ENCODE assay signal across 10 mouse cellular contexts in the genomic region with DNA sequence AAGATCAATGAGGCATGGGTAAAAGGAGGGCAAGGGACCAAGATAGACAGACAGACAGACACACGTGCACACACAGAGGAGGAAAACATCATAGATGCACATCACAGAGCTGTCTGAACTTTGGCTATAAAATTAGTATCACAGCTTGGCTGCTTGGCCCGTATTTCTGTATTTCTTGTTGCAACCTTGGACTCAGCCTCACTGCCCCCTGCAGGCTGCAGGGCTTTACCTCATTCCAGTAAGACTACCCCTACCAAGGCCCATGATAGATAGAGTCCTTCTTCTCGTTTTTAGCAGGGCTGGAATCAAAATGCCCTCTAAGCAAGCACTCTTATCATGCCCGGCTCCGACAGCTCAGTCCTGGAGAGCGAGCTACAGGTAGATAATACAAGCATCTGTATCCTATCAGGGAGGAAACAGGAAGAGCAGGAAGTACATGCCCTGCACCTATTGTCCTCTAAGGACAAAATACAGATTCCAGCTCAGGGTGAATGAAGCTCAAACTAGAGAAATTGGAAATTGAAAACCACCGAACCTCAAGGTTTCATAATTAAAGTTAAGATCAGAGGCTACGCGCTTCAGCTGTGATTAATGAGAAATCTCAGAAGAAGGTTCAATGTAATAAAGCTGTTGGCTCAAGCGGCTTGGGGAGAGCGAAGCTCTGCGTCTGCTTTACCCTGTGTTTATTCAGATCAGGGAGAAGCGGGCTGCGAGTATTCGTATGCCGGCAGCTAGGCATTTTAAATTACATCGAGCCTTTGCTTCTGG. TPM values are rescaled to one million over a fixed set of nuclear protein-coding genes. Genes with fewer than 3 reads are reported as not detected.
DNase-seq lines count a peak whose midpoint lies in the region; ATAC-seq and TF ChIP-seq lines count a peak whose summit lies in the region.
"Had no signal": no experiment of that assay in that cellular context is flagged by ENCODE, and none has a peak within 500 bp of the region (broad histone marks: within the 10 kb centered on the region; RNA-seq: fewer than 3 reads in every experiment).

No protein-coding gene starts in this region.

- ATAC-seq in intestine, embryonic 15.5 days: no peak
- no peak for ATAC-seq in stomach, postnatal 0 days (ENCODE audit: low FRiP score, low TSS enrichment)
- no peak for ATAC-seq in frontal cortex, adult (ENCODE audit: low TSS enrichment)
- no peak for ATAC-seq in forebrain, embryonic 11.5 days (replicated peaks; ENCODE audit: low FRiP score)

- H3K4me1 ChIP-seq in heart, embryonic 10.5 days: peaks cover 6% of the 10 kb centered on the region
- peaks cover 16% of the 10 kb centered on the region for H3K4me1 ChIP-seq in intestine, embryonic 15.5 days (replicated peaks)
- H3K4me1 ChIP-seq in stomach, postnatal 0 days (replicated peaks; ENCODE audit: control insufficient read depth, insufficient read depth): no peaks in the 10 kb centered on the region
- H3K4me1 ChIP-seq in forebrain, embryonic 11.5 days (replicated peaks; ENCODE audit: control insufficient read depth, insufficient read depth, low read length): no peaks in the 10 kb centered on the region
- H3K4me1 ChIP-seq: neural tube, embryonic 12.5 days had no signal

- H3K36me3 ChIP-seq in heart, embryonic 10.5 days: no peaks in the 10 kb centered on the region
- no peaks in the 10 kb centered on the region for H3K36me3 ChIP-seq in intestine, embryonic 15.5 days
- no peaks in the 10 kb centered on the region for H3K36me3 ChIP-seq in stomach, postnatal 0 days (ENCODE audit: control insufficient read depth, insufficient read depth, low read length)
- H3K36me3 ChIP-seq in forebrain, embryonic 11.5 days (ENCODE audit: control insufficient read depth, insufficient read depth, low read length): no peaks in the 10 kb centered on the region
- H3K36me3 ChIP-seq: neural tube, embryonic 12.5 days had no signal

- peak; percentile 72 for TF ChIP-seq CTCF in stomach, postnatal 0 days (IDR thresholded peaks at IDR 0.05; ENCODE audit: low read depth)

- peak; percentile 31 for DNase-seq in heart, postnatal 4 days
- no peak for DNase-seq in heart, embryonic 10.5 days (ENCODE audit: low spot score)
- peak; percentile 61 for DNase-seq in testis, postnatal 10 days (ENCODE audit: low spot score)
- no peak for DNase-seq in testis, postnatal 14 days (ENCODE audit: low spot score)
- DNase-seq in stomach, postnatal 0 days (ENCODE audit: low spot score): peak; percentile 62
- no peak for DNase-seq in forebrain, embryonic 11.5 days (ENCODE audit: low spot score)

- WGBS in heart, embryonic 10.5 days: 64% methylated on average over 17 of the region's 17 CpGs
- 27% methylated on average over 17 of the region's 17 CpGs for WGBS in intestine, embryonic 15.5 days
- 14% methylated on average over 17 of the region's 17 CpGs for whole genome bisulfite sequencing in stomach, postnatal 0 days
- 73% methylated on average over 17 of the region's 17 CpGs for WGBS in forebrain, embryonic 11.5 days

- no peak overlapping the region for H3K9ac ChIP-seq in intestine, embryonic 15.5 days
- H3K9ac ChIP-seq in stomach, postnatal 0 days (ENCODE audit: low read length): no peak overlapping the region
- no peak overlapping the region for H3K9ac ChIP-seq in forebrain, embryonic 11.5 days (ENCODE audit: low read length)
- H3K9ac ChIP-seq: neural tube, embryonic 12.5 days had no signal

- H3K27me3 ChIP-seq in heart, embryonic 10.5 days (ENCODE audit: insufficient read depth, poor library complexity, severe bottlenecking): peaks cover 12% of the 10 kb centered on the region; the same call in 1 of the 2 replicates
- H3K27me3 ChIP-seq in intestine, embryonic 15.5 days (replicated peaks): 0 out of 2 replicates have a peak, but pooled peaks cover 2% of the 10 kb centered on the region
- no peaks in the 10 kb centered on the region for H3K27me3 ChIP-seq in stomach, postnatal 0 days (ENCODE audit: control insufficient read depth, insufficient read depth, low read length)
- no peaks in the 10 kb centered on the region for H3K27me3 ChIP-seq in forebrain, embryonic 11.5 days (ENCODE audit: control insufficient read depth, insufficient read depth, low read length)
- H3K27me3 ChIP-seq: neural tube, embryonic 12.5 days had no signal

- no peak for TF ChIP-seq EP300 in stomach, postnatal 0 days (optimal IDR thresholded peaks at IDR 0.05)

- H3K4me3 ChIP-seq in heart, embryonic 10.5 days: no peak overlapping the region
- no peak overlapping the region for H3K4me3 ChIP-seq in intestine, embryonic 15.5 days (replicated peaks)
- H3K4me3 ChIP-seq in stomach, postnatal 0 days (ENCODE audit: low read depth, low read length): no peak overlapping the region
- H3K4me3 ChIP-seq in forebrain, embryonic 11.5 days (ENCODE audit: low read depth, low read length): no peak overlapping the region
- H3K4me3 ChIP-seq: neural tube, embryonic 12.5 days had no signal

- H3K4me2 ChIP-seq in intestine, embryonic 15.5 days (replicated peaks): peak overlapping the region; percentile 12
- 0 out of 2 replicates have a peak overlapping the region, but pooled peaks have one; percentile 14 for H3K4me2 ChIP-seq in stomach, postnatal 0 days (replicated peaks; ENCODE audit: low read depth)
- no peak overlapping the region for H3K4me2 ChIP-seq in forebrain, embryonic 11.5 days (ENCODE audit: low read depth, low read length, severe bottlenecking)
- H3K4me2 ChIP-seq: neural tube, embryonic 12.5 days had no signal

- H3K27ac ChIP-seq in heart, embryonic 10.5 days: no peak overlapping the region
- H3K27ac ChIP-seq in intestine, embryonic 15.5 days: 0 out of 2 replicates have a peak overlapping the region, but pooled peaks have one; percentile 22
- peak overlapping the region; percentile 24; the same call in 1 of the 2 replicates for H3K27ac ChIP-seq in stomach, postnatal 0 days (replicated peaks)
- H3K27ac ChIP-seq in forebrain, embryonic 11.5 days (ENCODE audit: low read depth, low read length): no peak overlapping the region
- H3K27ac ChIP-seq: neural tube, embryonic 12.5 days had no signal

- no peaks in the 10 kb centered on the region for H3K9me3 ChIP-seq in heart, embryonic 10.5 days
- H3K9me3 ChIP-seq in intestine, embryonic 15.5 days: no peaks in the 10 kb centered on the region
- H3K9me3 ChIP-seq in stomach, postnatal 0 days (ENCODE audit: control insufficient read depth, low read length): no peaks in the 10 kb centered on the region
- no peaks in the 10 kb centered on the region for H3K9me3 ChIP-seq in forebrain, embryonic 11.5 days (ENCODE audit: control insufficient read depth, low read length)
- H3K9me3 ChIP-seq: neural tube, embryonic 12.5 days had no signal

RNA-seq across cellular contexts. Expression of a gene that starts 36.2 kb away (rescaled TPM):
- total RNA-seq in heart, postnatal 4 days (2021): not detected
- not detected in 2 replicates for polyA plus RNA-seq in heart, embryonic 10.5 days (2016; fragmentation: Nextera tagmentation; extraction: Ambion mirVana)
- not detected in 2 replicates for polyA plus RNA-seq in intestine, embryonic 15.5 days (2015; fragmentation: Nextera tagmentation; extraction: Ambion mirVana)
- polyA plus RNA-seq in stomach, postnatal 0 days (2015; fragmentation: Nextera tagmentation; extraction: Ambion mirVana): not detected in 2 replicates
- not detected in 2 replicates for polyA plus RNA-seq in forebrain, embryonic 11.5 days (2014; fragmentation: Nextera tagmentation; extraction: Ambion mirVana)
- polyA plus RNA-seq: large intestine, adult 2 months; neural tube, embryonic 12.5 days had no signal

Comparison
In these comparisons a context has a peak if more than half of its experiments do, and no peak if none do; other contexts are left out.
1. DNase-seq: peak in heart, postnatal 4 days (single experiment), testis, postnatal 10 days (single experiment) and stomach, postnatal 0 days (single experiment); none in heart, embryonic 10.5 days (single experiment), testis, postnatal 14 days (single experiment) and forebrain, embryonic 11.5 days (single experiment).
2. H3K27ac ChIP-seq: peak in intestine, embryonic 15.5 days (single experiment) and stomach, postnatal 0 days (single experiment); none in heart, embryonic 10.5 days (single experiment) and forebrain, embryonic 11.5 days (single experiment).